Mouse (Mus musculus) neural tube, embryonic 12.5 days (tissue): ENCODE measurements at regions not wholly inside any gene's neighbourhood (a gene's known extent, or its start where the extent isn't known, plus 50 kb on each side); places are given as distances from the start of the nearest gene placed in this dataset.

Source experiments
- ATAC-seq: fragments of 200-750 bp; cut with Nextera tagmentation; 2 replicates; pipeline ENCODE4 v1.8.0; 2017; ENCODE audit warnings: low read depth, mild to moderate bottlenecking, moderate TSS enrichment, moderate library complexity; ENCODE audit not compliant: low FRiP score
- H3K27ac ChIP-seq: fragments of 300-500 bp; sonication (generic); 2 replicates; pipeline ENCODE4 v1.5.1; 2016
- H3K27me3 ChIP-seq: fragments of 300-500 bp; sonication (generic); replicated peaks from 2 replicates; pipeline ENCODE4 v1.6.1; 2016; ENCODE audit warnings: mild to moderate bottlenecking
- H3K36me3 ChIP-seq: fragments of 300-500 bp; sonication (generic); 2 replicates; pipeline ENCODE4 v1.6.1; 2016; ENCODE audit warnings: mild to moderate bottlenecking
- H3K4me1 ChIP-seq: fragments of 300-500 bp; sonication (generic); 2 replicates; pipeline ENCODE4 v1.6.1; 2016
- H3K4me2 ChIP-seq: fragments of 300-500 bp; sonication (generic); replicated peaks from 2 replicates; pipeline ENCODE4 v1.6.1; 2016; ENCODE audit warnings: mild to moderate bottlenecking
- H3K4me3 ChIP-seq: fragments of 300-500 bp; sonication (generic); 2 replicates; pipeline ENCODE4 v1.5.1; 2016
- H3K9ac ChIP-seq: fragments of 300-500 bp; sonication (generic); 2 replicates; pipeline ENCODE4 v1.6.1; 2016; ENCODE audit warnings: mild to moderate bottlenecking
- H3K9me3 ChIP-seq: fragments of 300-500 bp; sonication (generic); 2 replicates; pipeline ENCODE4 v1.6.1; 2016; ENCODE audit warnings: mild to moderate bottlenecking
- WGBS: fragments of 180-500 bp; shearing (Covaris S2); methylation state at CpG from one replicate; pipeline ENCODE4 v1.1.7; 2016; 5-methylcytosine and 5-hydroxymethylcytosine counted together

- Histone ChIP-seq H3K27ac (no peak overlapping the region), H3K9ac (no peak overlapping the region), H3K36me3 (no peaks in the 10 kb centered on the region), H3K4me2 (no peak overlapping the region), H3K27me3 (no peaks in the 10 kb centered on the region), H3K9me3 (no peaks in the 10 kb centered on the region), H3K4me3 (no peak overlapping the region), H3K4me1 (no peaks in the 10 kb centered on the region)
- whole genome bisulfite sequencing = 79% methylated on average over 3 of the region's 3 CpGs
- no peak for ATAC-seq
These were observed 115.3 kb downstream of the Cxcl12 start for GRCm38 (mm10) chr6:117283616-117284015.

GRCm38 (mm10) chr6:117284376-117285106 lies 116.2 kb downstream of the Cxcl12 start:
- H3K27me3 ChIP-seq = no peaks in the 10 kb centered on the region
- H3K9me3 ChIP-seq = no peaks in the 10 kb centered on the region
- 79% methylated on average over 5 of the region's 5 CpGs for WGBS
- ATAC-seq = no peak
- H3K27ac ChIP-seq = no peak overlapping the region
- H3K4me1 ChIP-seq = no peaks in the 10 kb centered on the region
- H3K4me2 ChIP-seq = no peak overlapping the region
- H3K4me3 ChIP-seq = no peak overlapping the region
- H3K36me3 ChIP-seq = no peaks in the 10 kb centered on the region
- no peak overlapping the region for H3K9ac ChIP-seq

GRCm38 (mm10) chr6:117287396-117287795 lies 119.1 kb downstream of the Cxcl12 start:
- 87% methylated on average over 5 of the region's 5 CpGs for WGBS
- no peak for ATAC-seq
- H3K4me1 ChIP-seq = no peaks in the 10 kb centered on the region
- H3K36me3 ChIP-seq = no peaks in the 10 kb centered on the region
- H3K4me2 ChIP-seq = no peak overlapping the region
- no peak overlapping the region for H3K4me3 ChIP-seq
- no peaks in the 10 kb centered on the region for H3K27me3 ChIP-seq
- H3K9ac ChIP-seq = no peak overlapping the region
- no peaks in the 10 kb centered on the region for H3K9me3 ChIP-seq
- H3K27ac ChIP-seq = no peak overlapping the region

GRCm38 (mm10) chr6:117293780-117294465 lies 125.6 kb downstream of the Cxcl12 start:
- H3K4me3 ChIP-seq = no peak overlapping the region
- H3K27ac ChIP-seq = no peak overlapping the region
- H3K36me3 ChIP-seq = no peaks in the 10 kb centered on the region
- H3K27me3 ChIP-seq = no peaks in the 10 kb centered on the region
- no peaks in the 10 kb centered on the region for H3K9me3 ChIP-seq
- no peak for ATAC-seq
- 42% methylated on average over 9 of the region's 9 CpGs for WGBS
- H3K9ac ChIP-seq = no peak overlapping the region
- H3K4me2 ChIP-seq = no peak overlapping the region
- H3K4me1 ChIP-seq = no peaks in the 10 kb centered on the region

- H3K27ac ChIP-seq = no peak overlapping the region
- WGBS = 93% methylated on average over 2 of the region's 2 CpGs
These were observed 129.6 kb downstream of the Cxcl12 start for GRCm38 (mm10) chr6:117297918-117298317.

GRCm38 (mm10) chr6:117299503-117300288 lies 131.4 kb downstream of the Cxcl12 start:
- Histone ChIP-seq H3K4me3 (no peak overlapping the region), H3K27ac (no peak overlapping the region), H3K27me3 (no peaks in the 10 kb centered on the region), H3K9ac (no peak overlapping the region), H3K4me1 (no peaks in the 10 kb centered on the region), H3K4me2 (no peak overlapping the region), H3K36me3 (no peaks in the 10 kb centered on the region), H3K9me3 (no peaks in the 10 kb centered on the region)
- WGBS = 76% methylated on average over 7 of the region's 7 CpGs
- no peak for ATAC-seq

More at GRCm38 (mm10) chr6:117297918-117298317, 129.6 kb downstream of the Cxcl12 start:
- ATAC-seq = no peak
- H3K9me3 ChIP-seq = no peaks in the 10 kb centered on the region
- no peak overlapping the region for H3K4me3 ChIP-seq
- H3K4me1 ChIP-seq = no peaks in the 10 kb centered on the region
- H3K36me3 ChIP-seq = no peaks in the 10 kb centered on the region
- no peaks in the 10 kb centered on the region for H3K27me3 ChIP-seq
- H3K4me2 ChIP-seq = no peak overlapping the region
- no peak overlapping the region for H3K9ac ChIP-seq

- H3K36me3 ChIP-seq = no peaks in the 10 kb centered on the region
- ATAC-seq = no peak
- WGBS = 59% methylated on average over 5 of the region's 5 CpGs
These were observed 135.0 kb downstream of the Cxcl12 start for GRCm38 (mm10) chr6:117303361-117303760.

GRCm38 (mm10) chr6:117305736-117306250 lies 137.5 kb downstream of the Cxcl12 start:
- Histone ChIP-seq H3K27me3 (no peaks in the 10 kb centered on the region), H3K9ac (no peak overlapping the region), H3K27ac (no peak overlapping the region), H3K36me3 (no peaks in the 10 kb centered on the region), H3K4me2 (no peak overlapping the region), H3K4me1 (no peaks in the 10 kb centered on the region), H3K4me3 (no peak overlapping the region), H3K9me3 (no peaks in the 10 kb centered on the region)
- ATAC-seq = no peak
- 81% methylated on average over 4 of the region's 4 CpGs for WGBS

More at GRCm38 (mm10) chr6:117303361-117303760, 135.0 kb downstream of the Cxcl12 start:
- H3K27me3 ChIP-seq = no peaks in the 10 kb centered on the region
- no peak overlapping the region for H3K27ac ChIP-seq
- no peaks in the 10 kb centered on the region for H3K9me3 ChIP-seq
- H3K4me1 ChIP-seq = no peaks in the 10 kb centered on the region
- no peak overlapping the region for H3K4me2 ChIP-seq
- no peak overlapping the region for H3K9ac ChIP-seq
- no peak overlapping the region for H3K4me3 ChIP-seq

- Histone ChIP-seq H3K9ac (no peak overlapping the region), H3K9me3 (no peaks in the 10 kb centered on the region), H3K4me2 (no peak overlapping the region), H3K4me3 (no peak overlapping the region), H3K4me1 (no peaks in the 10 kb centered on the region), H3K27ac (no peak overlapping the region), H3K27me3 (no peaks in the 10 kb centered on the region), H3K36me3 (no peaks in the 10 kb centered on the region)
- no peak for ATAC-seq
- WGBS = 87% methylated on average over 2 of the region's 2 CpGs
These were observed 140.3 kb downstream of the Cxcl12 start for GRCm38 (mm10) chr6:117308636-117309035.

GRCm38 (mm10) chr6:117312891-117313781 lies 144.8 kb downstream of the Cxcl12 start:
- Histone ChIP-seq H3K4me2 (no peak overlapping the region), H3K36me3 (no peaks in the 10 kb centered on the region), H3K4me3 (no peak overlapping the region), H3K9ac (no peak overlapping the region), H3K27ac (no peak overlapping the region), H3K4me1 (no peaks in the 10 kb centered on the region), H3K27me3 (no peaks in the 10 kb centered on the region), H3K9me3 (0 out of 2 replicates have a peak, but pooled peaks cover 5% of the 10 kb centered on the region)
- no peak for ATAC-seq
- 71% methylated on average over 13 of the region's 13 CpGs for WGBS

- H3K9ac ChIP-seq = no peak overlapping the region
- H3K27me3 ChIP-seq = no peaks in the 10 kb centered on the region
- H3K36me3 ChIP-seq = no peaks in the 10 kb centered on the region
- H3K27ac ChIP-seq = no peak overlapping the region
- no peak overlapping the region for H3K4me2 ChIP-seq
- no peak for ATAC-seq
- 0 out of 2 replicates have a peak, but pooled peaks cover 5% of the 10 kb centered on the region for H3K9me3 ChIP-seq
- H3K4me1 ChIP-seq = no peaks in the 10 kb centered on the region
- 53% methylated on average over 6 of the region's 6 CpGs for WGBS
- no peak overlapping the region for H3K4me3 ChIP-seq
These were observed 145.7 kb downstream of the Cxcl12 start for GRCm38 (mm10) chr6:117313944-117314566.
